Mouse (Mus musculus) bone marrow macrophage, adult 2 months (primary cell): ENCODE data around the gene Leng8.

ENCODE experiments used
- CTCF ChIP-seq: IDR thresholded peaks from 2 replicates; pipeline ENCODE4 v1.5.1; 2012; ENCODE audit warnings: low read depth, mild to moderate bottlenecking, low read length, moderate library complexity
- POLR2A ChIP-seq: IDR thresholded peaks from 2 replicates; pipeline ENCODE4 v1.6.1; 2012; ENCODE audit warnings: mild to moderate bottlenecking, low read depth, low read length, borderline replicate concordance

GRCm38 (mm10) chr7:4141648-4142325, 4.9 kb downstream of the Leng8 start:
- TF ChIP-seq CTCF: no peak
- TF ChIP-seq POLR2A: no peak
